Mouse (Mus musculus) gastrocnemius, adult 8-10 months (tissue): ENCODE measurements at regions not wholly inside any gene's neighbourhood (a gene's known extent, or its start where the extent isn't known, plus 50 kb on each side); places are given as distances from the start of the nearest gene placed in this dataset.

Experiments used
- DNase-seq, 2 experiments: peaks; one replicate each; pipeline ENCODE4 v3.0.0; 2022; ENCODE audit warnings: low spot score in 2 of 2

- no peak for DNase-seq
These were observed 117.3 kb downstream of the Anapc10 start for GRCm38 (mm10) chr8:79828763-79829542.

GRCm38 (mm10) chr8:79829543-79829890 is 117.9 kb downstream of the Anapc10 start:
- no peak for DNase-seq

- no peak for DNase-seq
These were observed 118.5 kb downstream of the Anapc10 start for GRCm38 (mm10) chr8:79829941-79830633.

GRCm38 (mm10) chr8:79838961-79839360 is 127.3 kb downstream of the Anapc10 start:
- no peak for DNase-seq

- DNase-seq, result no peak
These were observed 138.4 kb downstream of the Anapc10 start for GRCm38 (mm10) chr8:79849982-79850514.

GRCm38 (mm10) chr8:79850519-79850918 is 138.9 kb downstream of the Anapc10 start:
- DNase-seq, result no peak

- DNase-seq, result no peak
These were observed 160.9 kb downstream of the Anapc10 start for GRCm38 (mm10) chr8:79872416-79873077.

GRCm38 (mm10) chr8:79907971-79908370 is 149.8 kb downstream of the Hhip start:
- peak in 1 of 2 experiments; percentile 37 for DNase-seq
